Mouse (Mus musculus) B cell, adult 67 days (primary cell): ENCODE measurements around the gene Vmn1r121. TPM values are rescaled to one million over a fixed set of nuclear protein-coding genes. Genes with fewer than 3 reads are reported as not detected.

Experiments used
- total RNA-seq, 2 experiments: library from RNA; stranded (reverse); gene quantifications; 4 replicates each; pipeline ENCODE4 v1.2.4; 2023

Vmn1r121 gene
- not detected for total RNA-seq

DNA sequence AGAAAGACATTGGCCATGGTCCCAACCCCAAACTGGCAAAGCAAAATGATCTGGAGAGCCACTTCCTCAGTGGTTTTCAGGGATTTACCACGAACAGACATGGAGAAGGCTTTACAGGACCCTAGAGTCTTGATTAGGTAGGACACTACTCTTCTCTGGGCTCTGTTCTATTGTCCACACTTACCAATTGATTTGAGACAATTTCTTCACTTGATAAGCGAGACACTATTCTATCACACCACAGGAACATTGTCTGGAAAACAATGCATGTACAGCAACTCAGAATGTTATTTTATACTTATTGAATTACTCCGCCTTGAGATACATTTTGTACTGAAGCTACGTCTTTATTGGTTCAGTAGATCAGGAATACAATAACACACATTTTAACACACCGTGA, at the start of gene Vmn1r121:
TSS of gene Vmn1r121 (minus strand) at position 101 of the 400 bp plus-strand sequence.

DNA sequence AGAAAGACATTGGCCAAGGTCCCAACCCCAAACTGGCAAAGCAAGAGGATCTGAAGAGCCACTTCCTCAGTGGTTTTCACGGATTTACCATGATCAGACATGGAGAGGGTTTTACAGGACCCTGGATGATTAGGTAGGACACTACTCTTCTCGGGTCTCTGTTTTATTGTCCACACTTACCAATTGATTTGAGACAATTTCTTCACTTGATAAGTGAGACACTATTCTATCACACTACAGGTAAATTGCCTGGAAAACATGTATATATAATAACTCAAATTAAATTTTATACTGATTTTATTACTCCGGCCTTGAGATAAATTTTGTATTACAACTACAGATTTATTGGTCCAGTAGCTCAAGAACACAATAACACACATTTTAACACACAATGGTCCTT, 35.7 kb upstream of the Vmn1r121 start, which contains the start of gene Vmn1r122:
TSS of gene Vmn1r122 (minus strand) at position 101 of the 400 bp plus-strand sequence.

DNA sequence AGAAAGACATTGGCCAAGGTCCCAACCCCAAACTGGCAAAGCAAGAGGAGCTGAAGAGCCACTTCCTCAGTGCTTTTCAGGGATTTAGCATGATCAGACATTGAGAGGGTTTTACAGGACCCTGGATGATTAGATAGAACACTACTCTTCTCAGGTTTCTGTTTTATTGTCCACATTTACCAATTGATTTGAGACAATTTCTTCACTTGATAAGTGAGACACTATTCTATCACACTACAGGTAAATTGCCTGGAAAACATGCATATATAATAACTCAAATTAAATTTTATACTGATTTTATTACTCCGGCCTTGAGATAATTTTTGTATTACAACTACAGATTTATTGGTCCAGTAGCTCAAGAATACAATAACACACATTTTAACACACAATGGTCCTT, 44.6 kb downstream of the Vmn1r121 start, which contains the start of gene Vmn1r120:
TSS of gene Vmn1r120 (minus strand) at position 101 of the 400 bp plus-strand sequence.

Other genes with a start within 250 kb of the Vmn1r121 start
- not detected for gene Vmn1r116, start 226.3 kb downstream of the Vmn1r121 start, total RNA-seq
- not detected for gene Vmn1r117, start 214.4 kb downstream of the Vmn1r121 start, total RNA-seq
- not detected for gene Vmn1r118, start 186.2 kb downstream of the Vmn1r121 start, total RNA-seq
- gene Vmn1r119, start 86.1 kb downstream of the Vmn1r121 start, total RNA-seq = not detected
- not detected for gene Vmn1r120, start 44.7 kb downstream of the Vmn1r121 start, total RNA-seq
- not detected for gene Vmn1r122, start 35.6 kb upstream of the Vmn1r121 start, total RNA-seq
- gene Vmn1r123, start 63.7 kb upstream of the Vmn1r121 start, total RNA-seq = not detected
- gene Gm5157, start 91.9 kb upstream of the Vmn1r121 start, total RNA-seq = not detected
- not detected for gene Vmn1r124, start 162.1 kb upstream of the Vmn1r121 start, total RNA-seq
- gene Vmn1r125, start 173.7 kb upstream of the Vmn1r121 start, total RNA-seq = not detected
- gene Vmn1r126, start 203.0 kb upstream of the Vmn1r121 start, total RNA-seq = not detected
- not detected for gene Vmn1r127, start 221.3 kb upstream of the Vmn1r121 start, total RNA-seq